Mouse (Mus musculus) heart, postnatal 14 days (tissue): ENCODE measurements around the gene Higd1b. TPM values are rescaled to one million over a fixed set of nuclear protein-coding genes. Genes with fewer than 3 reads are reported as not detected.

Experiments
- DNase-seq, 2 experiments: peaks; one replicate each; pipeline ENCODE4 v3.0.0; 2021 to 2022
- intact Hi-C: fragments of 180-260 bp; cut with DNase I; formaldehyde crosslinking; loops from one replicate; pipeline ENCODE4 v1.15.1; 2025
- total RNA-seq, 2 experiments: library from RNA; stranded (reverse); gene quantifications; 2 replicates each; pipeline ENCODE4 v1.2.3; 2021

Higd1b gene
- total RNA-seq, 2 experiments from 2014 or later: 20.4 to 25.4 TPM

DNA sequence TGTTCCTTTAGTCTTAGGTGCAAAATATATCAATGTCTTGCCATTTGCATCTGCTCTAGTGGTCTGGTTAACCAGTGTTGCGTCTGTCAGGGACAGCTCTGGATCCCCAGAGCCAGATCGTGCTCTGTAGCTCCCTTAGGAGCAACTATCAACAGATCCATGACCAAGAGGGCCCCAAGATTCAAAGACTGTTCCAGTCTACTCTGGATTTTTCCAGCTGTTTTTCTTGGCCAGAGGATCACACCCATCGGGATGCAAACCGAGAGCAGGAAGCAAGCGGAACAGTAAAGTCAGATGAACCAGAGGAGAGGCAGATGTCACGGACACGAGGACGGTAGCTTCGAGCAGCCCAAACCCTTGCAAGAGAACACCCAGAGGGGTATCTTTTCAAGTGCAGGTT is 497 bp downstream of the Higd1b start:
- no peak for DNase-seq
- intact Hi-C loops: no loop called here

DNA sequence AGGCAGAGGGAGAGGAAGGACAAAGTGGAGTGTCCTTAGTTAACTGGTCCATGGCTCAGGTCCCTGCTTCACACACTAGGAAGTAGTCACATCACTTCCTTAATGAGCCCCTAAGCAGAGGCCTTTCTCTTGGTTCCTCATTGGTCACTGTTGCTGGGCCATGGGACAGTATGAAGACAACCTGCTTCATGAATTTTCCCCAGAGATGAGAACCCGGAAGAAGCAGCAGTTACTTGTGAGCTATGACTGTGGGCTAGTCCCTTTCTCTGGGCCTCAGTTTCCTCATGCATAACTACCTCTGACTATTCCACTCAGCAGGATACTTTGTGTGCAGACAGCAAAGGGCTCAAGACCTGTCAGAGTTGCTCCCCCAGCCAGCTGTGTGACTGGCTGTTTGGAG is 1.7 kb downstream of the Higd1b start:
- DNase-seq: no peak
- intact Hi-C loops: no loop called here

GRCm38 (mm10) chr11:102838126-102838525 is 2.5 kb downstream of the Higd1b start:
- intact Hi-C loops: no loop called here
- DNase-seq: peak; percentile 38 to 40

GRCm38 (mm10) chr11:102838616-102839150 is 3.0 kb downstream of the Higd1b start:
- intact Hi-C loops: no loop called here
- no peak for DNase-seq

DNA sequence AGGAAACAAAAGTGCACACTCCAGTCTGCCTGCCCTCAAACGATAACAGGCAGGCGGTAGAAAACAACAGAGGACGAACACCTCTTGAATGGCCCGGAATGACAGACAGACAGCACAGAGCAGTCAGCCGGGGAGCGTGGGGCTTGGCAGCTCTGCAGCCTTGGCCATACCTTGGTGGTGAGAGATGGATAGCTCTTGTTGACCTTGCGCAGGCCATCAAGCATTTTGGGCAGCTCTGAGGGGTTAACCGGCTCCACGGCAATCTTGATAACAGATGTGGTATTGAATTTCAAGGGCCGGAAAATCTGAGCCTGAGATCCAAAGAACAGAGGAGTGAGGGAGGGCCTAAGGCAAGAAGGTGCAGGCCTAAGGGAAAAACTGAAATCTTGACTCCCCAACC is 10.3 kb downstream of the Higd1b start:
- intact Hi-C loops: no loop called here
- DNase-seq: no peak

DNA sequence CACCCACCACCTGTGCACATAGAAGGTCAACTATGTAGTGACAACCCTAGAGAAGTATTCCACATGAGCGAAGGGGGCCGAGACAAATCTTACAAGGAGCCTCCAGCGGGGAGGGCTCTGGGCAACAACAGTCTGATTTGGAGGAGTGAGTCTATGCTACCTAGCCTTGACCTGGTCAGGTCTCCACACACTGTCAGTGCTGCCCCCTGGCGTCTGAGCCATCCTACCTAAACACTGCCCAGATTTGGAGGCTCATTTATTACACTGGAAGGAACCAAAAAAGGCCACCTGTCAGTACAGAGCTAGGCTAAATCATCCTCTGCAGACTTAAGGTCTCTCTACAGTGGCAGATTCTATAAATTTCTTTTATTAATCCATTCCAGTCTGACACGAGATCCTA is 16.2 kb downstream of the Higd1b start:
- intact Hi-C loops: loop anchor here (1.0 kb wide), 1 partner anchor 78 kb away; no protein-coding TSS in a partner anchor
- DNase-seq: peak; percentile 79 to 86

GRCm38 (mm10) chr11:102853760-102854159 is 18.1 kb downstream of the Higd1b start:
- DNase-seq: no peak
- intact Hi-C loops: no loop called here

- DNase-seq: no peak
- intact Hi-C loops: no loop called here
These were observed 20.3 kb downstream of the Higd1b start for GRCm38 (mm10) chr11:102855941-102856340.

DNA sequence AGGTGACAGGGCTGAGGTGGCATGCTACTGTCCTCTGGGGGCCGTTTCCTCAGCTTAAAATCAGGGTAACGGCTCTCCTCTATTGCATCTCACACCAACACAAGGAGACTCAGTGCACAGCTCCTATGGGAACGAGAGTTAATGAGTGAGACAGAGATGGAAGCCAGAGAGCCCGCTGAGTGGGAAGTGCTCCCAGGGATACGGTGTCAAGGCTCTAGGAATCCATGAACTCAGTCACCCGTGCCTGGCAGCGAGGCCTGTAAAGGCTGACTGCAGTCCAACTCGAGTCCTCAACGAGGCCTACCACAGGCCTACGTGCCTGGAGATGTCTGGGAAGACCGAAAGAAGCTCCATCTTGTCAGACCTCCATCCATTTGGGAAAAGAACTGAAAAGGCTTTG is 23.3 kb downstream of the Higd1b start:
- DNase-seq: no peak
- intact Hi-C loops: no loop called here

DNA sequence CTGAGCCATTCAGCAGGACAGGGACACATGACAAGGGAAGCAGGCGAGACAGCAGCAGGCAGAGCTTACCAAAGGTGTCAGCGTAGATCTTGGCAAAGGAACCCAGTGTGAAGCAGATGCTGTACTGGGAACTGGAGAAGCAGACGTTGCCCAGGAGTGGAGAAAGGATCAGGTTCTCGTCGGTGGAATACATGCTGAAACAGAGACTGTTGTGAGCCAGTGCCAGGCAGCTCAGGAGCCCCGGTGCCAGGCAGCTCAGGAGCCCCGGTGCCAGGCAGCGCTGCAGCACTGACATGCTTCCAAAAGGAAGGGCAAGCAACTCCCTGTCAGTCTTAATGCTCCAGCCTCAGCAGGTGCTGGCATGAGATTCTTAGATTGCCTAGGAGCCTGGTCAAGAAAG is 24.3 kb downstream of the Higd1b start:
- DNase-seq: no peak
- intact Hi-C loops: no loop called here

- peak; percentile 71 to 82 for DNase-seq
- intact Hi-C loops: loop anchor here (1.0 kb wide), 1 partner anchor 90 kb away; no protein-coding TSS in a partner anchor
These were observed 28.6 kb downstream of the Higd1b start for GRCm38 (mm10) chr11:102864272-102864671.

GRCm38 (mm10) chr11:102874801-102875334 is 39.2 kb downstream of the Higd1b start:
- intact Hi-C loops: no loop called here
- no peak for DNase-seq

DNA sequence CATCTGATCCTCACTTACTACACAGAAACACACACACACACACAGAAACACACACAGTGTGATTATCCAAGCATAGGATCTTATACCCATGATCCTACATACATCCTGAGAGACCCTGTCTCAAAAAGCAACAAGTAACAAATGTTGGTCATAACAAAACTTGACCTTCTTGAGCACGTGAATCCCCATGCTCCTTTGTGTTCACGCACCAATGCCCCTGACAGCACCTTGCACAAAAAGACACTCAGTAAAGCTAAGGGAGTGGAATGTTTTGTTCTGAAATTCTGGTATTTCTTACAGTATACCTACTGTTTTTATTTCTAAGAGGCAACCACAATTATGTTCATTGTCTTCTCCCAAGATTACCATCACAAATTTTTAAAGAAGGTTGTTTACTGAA is 43.9 kb downstream of the Higd1b start:
- DNase-seq: no peak
- intact Hi-C loops: no loop called here

DNA sequence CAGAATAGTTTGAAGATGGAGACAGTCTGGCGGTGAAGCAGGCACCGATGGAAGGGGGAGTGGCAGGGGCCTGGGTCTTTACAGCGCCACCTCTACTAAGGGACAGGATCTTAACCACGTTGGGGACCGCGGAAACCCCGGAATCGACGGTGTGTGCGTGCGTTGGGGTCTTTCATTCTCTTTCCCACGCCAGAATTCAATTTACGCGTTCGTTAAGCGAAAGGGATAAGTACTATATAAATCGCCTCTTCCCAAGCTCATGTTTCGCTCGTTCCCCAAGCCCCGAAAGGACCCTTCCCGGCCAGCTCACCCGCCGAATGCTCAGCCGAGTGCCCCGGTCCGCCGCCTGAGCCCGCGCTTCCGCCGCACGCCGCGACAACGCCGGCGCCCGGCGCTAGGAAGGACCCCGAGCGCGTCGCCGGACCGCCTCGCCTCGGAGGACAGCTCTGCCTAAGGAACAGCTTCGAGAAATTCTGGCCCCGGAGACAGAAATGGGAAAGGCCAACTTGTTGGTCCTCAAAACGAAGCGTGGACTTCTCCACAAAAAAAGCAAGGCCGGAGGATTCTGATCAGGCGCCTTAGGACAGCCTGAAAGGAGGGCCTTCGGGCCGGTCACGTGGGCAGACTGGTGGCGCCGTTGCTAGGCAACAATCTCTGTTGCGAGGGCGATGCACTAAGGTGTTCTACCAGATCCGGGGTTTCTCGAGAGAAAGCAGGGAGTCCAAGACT is 45.1 kb downstream of the Higd1b start, which contains the start of the genes Eftud2 and Ccdc103:
Eftud2 (minus strand) TSS at position 401 of the 729 bp plus-strand sequence.
Ccdc103 (plus strand) TSS at position 620 of the 729 bp plus-strand sequence.
- intact Hi-C loops: no loop called here
- DNase-seq: peak; percentile 91 to 95

DNA sequence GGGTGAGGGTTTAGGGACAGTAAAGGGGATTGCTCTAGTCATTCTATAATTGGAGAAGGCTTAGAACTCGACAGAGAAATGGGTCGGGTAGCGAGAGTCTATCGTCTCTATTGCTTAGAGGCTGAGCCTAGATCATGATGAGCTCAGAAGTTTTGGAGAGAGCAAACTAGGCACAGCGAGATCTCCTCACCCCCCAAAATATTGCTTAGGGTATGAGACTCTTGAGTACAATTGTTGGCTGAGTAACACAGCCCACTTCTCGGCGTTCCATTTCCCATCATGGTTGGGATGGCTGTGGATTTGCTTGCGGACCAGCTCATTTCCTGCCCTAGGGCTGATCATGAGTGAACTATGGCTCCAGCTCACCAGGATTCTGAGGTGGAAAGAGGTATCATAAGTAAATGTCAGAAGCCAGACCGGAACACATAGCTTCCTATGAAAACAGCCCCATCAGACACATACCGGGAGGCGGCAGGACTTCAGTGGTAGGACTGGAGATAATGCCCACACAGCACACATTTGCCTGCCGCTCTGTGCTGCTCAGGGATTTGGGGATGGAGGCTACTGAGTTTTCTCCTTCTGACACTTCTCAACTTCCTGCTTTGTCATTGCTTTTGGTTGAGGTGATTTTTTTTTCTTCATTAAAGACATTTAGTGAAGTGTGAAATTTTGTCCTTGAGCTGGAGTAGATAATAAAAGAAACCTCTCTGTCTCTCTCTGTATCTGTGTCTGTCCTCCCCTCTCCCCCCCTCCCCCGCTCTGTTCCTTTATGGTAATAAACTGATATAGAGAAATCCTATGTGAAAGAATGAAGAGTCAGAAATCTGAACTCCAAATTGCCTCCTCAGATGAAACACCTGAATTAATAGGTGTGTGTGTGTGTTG is 45.9 kb downstream of the Higd1b start:
- no peak for DNase-seq
- intact Hi-C loops: no loop called here

DNA sequence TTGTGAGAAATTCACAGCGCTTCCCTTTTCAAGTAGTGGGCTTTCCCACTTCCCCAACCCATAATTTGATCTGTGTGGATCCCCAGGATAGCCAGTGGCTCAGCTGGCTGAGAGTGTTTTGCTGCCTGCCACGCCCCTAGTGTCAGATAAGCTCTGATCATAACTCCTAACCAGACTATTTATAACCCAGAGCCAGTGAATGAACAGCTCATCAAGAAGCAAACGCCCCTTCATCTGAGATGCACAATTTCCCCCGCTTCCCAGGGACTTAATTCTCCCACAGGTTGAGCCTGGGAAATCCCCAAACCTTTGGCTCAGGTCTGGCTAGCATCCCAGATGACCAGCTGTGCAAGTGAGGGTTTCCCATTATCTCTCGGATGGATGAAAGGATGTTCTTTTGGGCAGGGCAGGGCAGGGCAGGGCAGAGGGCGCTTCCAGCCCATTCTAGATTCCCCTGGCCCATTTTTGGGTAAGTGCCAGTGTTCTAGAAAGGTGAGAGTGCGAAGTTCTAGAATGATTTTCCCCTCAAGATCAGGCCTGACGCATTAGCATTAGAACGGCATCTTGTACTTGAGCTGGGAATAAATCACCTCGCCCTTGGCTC is 49.1 kb downstream of the Higd1b start, which contains the start of gene Fam187a:
Fam187a (plus strand) TSS at position 554 of the 604 bp plus-strand sequence.
- no peak for DNase-seq
- intact Hi-C loops: no loop called here

DNA sequence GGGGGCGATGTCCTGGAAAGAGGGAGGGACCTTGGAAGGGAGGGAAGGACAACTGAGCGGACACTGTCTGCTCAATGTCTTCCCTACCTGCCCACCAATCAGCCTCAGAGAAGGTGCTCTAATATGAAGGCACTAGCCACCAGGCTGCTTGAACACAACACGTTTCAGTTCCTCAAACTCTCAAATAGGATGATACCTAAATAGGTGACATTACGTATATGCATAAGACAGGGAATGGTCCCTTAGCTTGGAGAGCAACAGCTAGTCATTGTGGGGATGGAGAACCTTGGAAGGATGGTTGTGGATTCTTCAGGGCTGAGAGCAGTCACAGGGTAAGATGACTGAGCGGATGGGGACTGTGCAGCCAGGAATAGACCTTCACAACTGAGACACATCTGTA is 51.8 kb downstream of the Higd1b start:
- no peak for DNase-seq
- intact Hi-C loops: no loop called here
